In genomic region chr2:163744801-163745570, GRCm38 (mm10) we compare ENCODE assay signal across 1 mouse cellular context.
A peak's percentile ranks its signal among the peaks of the same experiment; 100 is the strongest.
TF ChIP-seq lines count a peak whose summit lies in the region.

No protein-coding gene starts in this region.

TF ChIP-seq in CH12.LX, 34 proteins besides CTCF, POLR2A, EP300 and RAD21 (continued from another document):
- TF ChIP-seq TCF12 (IDR thresholded peaks at IDR 0.05; ENCODE audit: low read depth, low read length) (0 out of 2 replicates have a peak, but pooled peaks have one; percentile 8), NELFE (IDR thresholded peaks at IDR 0.05; ENCODE audit: low read depth, low read length) (no peak), HCFC1 (IDR thresholded peaks at IDR 0.05; ENCODE audit: low read depth, low read length) (no peak)
